Mouse (Mus musculus): ENCODE measurements at regions not wholly inside any gene's neighbourhood (a gene's known extent, or its start where the extent isn't known, plus 50 kb on each side); places are given as distances from the start of the nearest gene placed in this dataset.
A peak's percentile ranks its signal among the peaks of the same experiment; 100 is the strongest.
"Not testable (repeated sequence)": the region's sequence is repeated elsewhere in the genome, so short reads cannot be mapped to it uniquely, and the experiment has no call there.

- DNase-seq = no peak
Observed at GRCm38 (mm10) chr3:111194541-111194940, 943.7 kb upstream of the Prmt6 start.

GRCm38 (mm10) chr3:111166698-111167097 is 915.9 kb upstream of the Prmt6 start:
- DNase-seq = no peak

GRCm38 (mm10) chr3:111141196-111141595 is 890.4 kb upstream of the Prmt6 start:
- DNase-seq = not testable (repeated sequence)

- no peak for DNase-seq
Observed at GRCm38 (mm10) chr3:111108982-111109381, 858.2 kb upstream of the Prmt6 start.

- no peak for DNase-seq
Observed at GRCm38 (mm10) chr3:111102646-111103045, 851.8 kb upstream of the Prmt6 start.

DNA sequence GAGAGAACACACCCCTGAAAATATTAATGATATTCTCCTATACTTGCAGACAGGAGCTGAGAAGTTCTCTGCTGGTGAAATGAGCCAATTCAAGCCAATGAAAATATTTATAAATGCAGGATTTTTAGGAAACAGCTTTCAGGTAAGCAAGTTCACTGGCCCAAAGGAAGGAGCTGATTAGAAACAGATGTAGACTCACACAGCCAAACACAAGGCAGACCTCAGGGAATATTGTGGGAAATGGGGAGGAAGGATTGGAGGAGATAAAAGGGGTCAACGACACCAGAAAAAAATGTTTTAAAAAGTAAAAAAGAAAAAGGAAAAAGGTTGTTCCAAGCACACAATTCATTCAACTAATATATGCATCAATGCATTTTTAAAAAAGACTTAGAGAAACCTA is 823.5 kb upstream of the Prmt6 start:
- no peak for DNase-seq

GRCm38 (mm10) chr3:111070301-111070700 is 819.5 kb upstream of the Prmt6 start:
- DNase-seq = no peak

DNA sequence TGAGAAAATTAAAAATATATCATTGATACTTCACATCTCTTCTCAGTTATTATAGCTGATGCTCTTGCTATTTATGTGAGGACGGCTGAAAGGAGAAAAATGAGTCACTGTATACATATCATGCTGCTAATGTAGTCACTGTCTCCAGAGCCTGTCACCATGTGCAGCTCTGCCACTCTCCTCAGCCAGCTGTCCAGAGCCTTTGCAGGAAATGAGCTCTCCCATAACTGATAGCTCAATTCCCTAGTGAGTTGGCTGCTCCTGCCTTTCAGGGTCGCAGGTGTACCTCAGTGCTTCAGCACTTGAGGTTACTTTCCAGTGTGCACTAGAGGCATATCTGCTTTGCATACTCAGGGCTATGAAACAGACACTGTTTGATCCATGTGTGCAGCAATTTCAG is 819.0 kb upstream of the Prmt6 start:
- no peak for DNase-seq

GRCm38 (mm10) chr3:111069156-111069555 is 818.4 kb upstream of the Prmt6 start:
- DNase-seq = peak; percentile 8

GRCm38 (mm10) chr3:111049638-111050037 is 798.8 kb upstream of the Prmt6 start:
- DNase-seq = no peak
